Mouse (Mus musculus): Measurements from ENCODE around the gene Zfp710. TPM values are rescaled to one million over a fixed set of nuclear protein-coding genes. Genes with fewer than 3 reads are reported as not detected.

The Zfp710 gene
- polyA plus RNA-seq, 1 experiment from 2014 or later: 33.7 TPM

GRCm38 (mm10) chr7:80091866-80092210, 67.2 kb downstream of the Zfp710 start:
- Histone ChIP-seq H3K4me3 (ENCODE audit: inconsistent target) (no peak overlapping the region), H3K79me2 (ENCODE audit: inconsistent target) (peaks cover 13% of the 10 kb centered on the region; the same call in 1 of the 2 replicates), H3K27ac (no peak overlapping the region), H3K36me3 (ENCODE audit: inconsistent target) (peaks cover 83% of the 10 kb centered on the region)
- WGBS (ENCODE audit: missing documents): 65% methylated on average over 4 of the region's 4 CpGs

DNA sequence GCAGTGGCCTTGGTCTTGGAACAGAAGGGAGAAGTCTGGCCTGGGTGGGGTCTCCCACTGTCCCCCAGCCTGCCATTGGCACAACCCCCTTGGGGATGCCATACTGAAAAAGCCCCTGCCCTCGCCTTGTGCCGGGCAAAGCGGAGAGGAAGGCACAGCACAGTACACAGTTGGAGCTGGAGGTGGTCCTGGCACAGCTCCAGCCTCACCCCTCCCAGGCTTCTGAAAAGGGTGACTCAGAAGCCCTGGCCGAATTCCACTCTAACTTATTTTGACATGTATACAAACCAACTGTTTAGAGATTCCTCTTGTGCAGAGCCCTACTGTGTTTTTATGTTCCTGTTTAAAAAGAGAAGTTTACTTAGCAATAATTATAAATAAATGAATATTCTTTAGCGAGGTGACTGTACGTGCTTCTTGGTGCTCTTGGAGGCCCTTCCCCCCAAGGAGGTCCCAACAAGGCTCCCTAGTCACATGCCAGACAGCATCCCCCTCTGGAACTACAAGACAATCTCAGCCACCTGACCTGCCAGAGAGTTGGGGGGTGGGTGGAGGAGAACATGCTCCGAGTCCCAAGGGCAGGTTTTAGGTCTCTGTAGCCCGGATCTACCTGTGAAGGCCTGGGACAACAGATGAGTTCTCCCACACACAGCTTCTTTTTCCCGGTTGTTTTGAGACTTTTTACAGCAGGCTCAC, 67.9 kb downstream of the Zfp710 start:
- H3K27ac ChIP-seq: no peak overlapping the region

DNA sequence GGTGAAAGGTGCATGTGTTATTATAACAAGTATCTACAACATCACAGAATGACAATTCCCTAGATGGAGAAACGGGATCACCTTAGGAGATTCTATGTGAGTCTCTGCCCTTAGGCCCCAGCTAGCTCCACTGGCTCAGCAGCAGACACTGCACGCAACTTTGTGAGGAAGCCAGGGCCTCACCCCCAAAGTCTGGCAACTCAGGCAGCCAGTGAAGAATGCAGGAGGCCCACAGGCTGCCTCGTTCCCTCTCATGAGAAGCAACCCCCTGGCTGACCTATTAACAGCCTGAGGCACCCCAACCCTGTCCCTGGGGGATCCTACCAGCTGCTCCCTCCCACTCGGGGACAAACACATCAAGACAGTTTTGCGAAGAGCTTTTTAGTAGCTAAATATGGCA, 69.9 kb downstream of the Zfp710 start:
- Histone ChIP-seq H3K4me3 (ENCODE audit: inconsistent target) (no peak overlapping the region), H3K36me3 (ENCODE audit: inconsistent target) (peaks cover 78% of the 10 kb centered on the region), H3K27ac (no peak overlapping the region), H3K79me2 (ENCODE audit: inconsistent target) (no peaks in the 10 kb centered on the region; the same call in 1 of the 2 replicates)
- 96% methylated on average over 5 of the region's 5 CpGs for WGBS (ENCODE audit: missing documents)

More for the DNA sequence above, 67.9 kb downstream of the Zfp710 start:
- H3K79me2 ChIP-seq (ENCODE audit: inconsistent target): peaks cover 7% of the 10 kb centered on the region; the same call in 1 of the 2 replicates
- H3K36me3 ChIP-seq (ENCODE audit: inconsistent target): peaks cover 79% of the 10 kb centered on the region
- 67% methylated on average over 9 of the region's 9 CpGs for WGBS (ENCODE audit: missing documents)
- no peak overlapping the region for H3K4me3 ChIP-seq (ENCODE audit: inconsistent target)

- H3K79me2 ChIP-seq (ENCODE audit: inconsistent target): no peaks in the 10 kb centered on the region
- WGBS (ENCODE audit: missing documents): 93% methylated on average over 20 of the region's 20 CpGs
- H3K36me3 ChIP-seq (ENCODE audit: inconsistent target): peaks cover 66% of the 10 kb centered on the region
- no peak overlapping the region for H3K27ac ChIP-seq
- no peak overlapping the region for H3K4me3 ChIP-seq (ENCODE audit: inconsistent target)
Observed at GRCm38 (mm10) chr7:80095598-80096309, 71.1 kb downstream of the Zfp710 start.

GRCm38 (mm10) chr7:80098389-80098976, 73.9 kb downstream of the Zfp710 start:
- Histone ChIP-seq H3K4me3 (ENCODE audit: inconsistent target) (no peak overlapping the region), H3K27ac (no peak overlapping the region), H3K36me3 (ENCODE audit: inconsistent target) (peaks cover 45% of the 10 kb centered on the region), H3K79me2 (ENCODE audit: inconsistent target) (peaks cover 16% of the 10 kb centered on the region; the same call in 1 of the 2 replicates)
- 91% methylated on average over 13 of the region's 13 CpGs for WGBS (ENCODE audit: missing documents)

DNA sequence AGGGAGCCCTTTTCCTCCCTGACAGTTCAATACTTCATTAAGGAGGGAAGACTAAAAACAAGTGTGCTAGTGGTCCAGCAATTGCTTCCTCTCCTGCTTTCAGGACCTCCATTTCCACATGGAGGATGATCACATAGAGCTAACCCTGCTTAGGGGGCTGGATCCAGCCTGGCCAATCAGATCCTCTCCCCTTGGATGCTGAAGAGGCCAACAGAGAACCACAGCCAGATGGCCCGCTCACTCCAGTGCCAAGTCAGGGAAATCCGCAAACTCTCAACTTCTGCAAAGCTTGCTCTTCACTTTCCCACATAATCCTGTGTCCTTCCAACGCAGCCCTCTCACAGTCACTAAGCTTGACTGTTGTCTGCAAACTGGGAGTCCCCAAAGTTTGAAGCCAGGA, 78.7 kb downstream of the Zfp710 start:
- peaks cover 8% of the 10 kb centered on the region for H3K36me3 ChIP-seq (ENCODE audit: inconsistent target)

DNA sequence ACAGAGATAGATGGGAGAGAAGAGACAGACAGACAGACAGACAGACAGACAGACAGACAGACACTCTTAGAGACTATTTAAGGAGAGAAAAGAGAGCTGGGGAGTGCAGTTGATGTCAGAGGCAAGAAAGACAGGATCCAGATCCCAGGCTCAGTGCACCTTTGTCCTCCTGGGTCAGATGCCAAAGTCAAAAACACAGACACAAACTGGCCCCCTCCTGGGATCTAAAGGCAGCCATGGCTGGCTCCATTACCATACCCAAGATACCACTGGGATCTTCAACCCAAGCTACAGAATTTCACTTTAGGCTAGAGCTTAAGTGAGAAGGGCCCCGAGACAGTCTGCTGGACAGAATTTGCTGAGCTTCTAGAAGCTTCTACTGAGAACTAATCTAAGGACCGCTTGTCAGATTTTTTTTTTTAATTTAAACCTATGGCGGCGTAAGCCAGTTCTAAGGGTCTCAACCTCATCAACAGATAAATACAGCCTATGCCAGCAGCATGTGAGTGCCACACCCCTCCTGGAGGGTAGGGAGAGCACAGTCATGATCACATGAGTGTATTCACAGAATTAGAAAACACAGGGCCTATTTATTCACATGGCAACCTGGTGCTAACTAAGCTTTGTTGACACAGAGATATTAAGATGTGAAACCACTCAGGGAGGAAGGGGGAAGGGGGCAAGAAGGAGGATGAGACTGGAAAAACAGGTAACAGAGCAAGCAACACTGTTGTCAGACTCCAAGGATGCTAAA, 81.2 kb downstream of the Zfp710 start:
- H3K36me3 ChIP-seq (ENCODE audit: inconsistent target): no peaks in the 10 kb centered on the region
- peaks cover 84% of the 10 kb centered on the region for H3K79me2 ChIP-seq (ENCODE audit: inconsistent target)
- 94% methylated on average over 4 of the region's 4 CpGs for WGBS (ENCODE audit: missing documents)
- H3K4me3 ChIP-seq (ENCODE audit: inconsistent target): no peak overlapping the region
- no peak overlapping the region for H3K27ac ChIP-seq

More for the DNA sequence above, 78.7 kb downstream of the Zfp710 start:
- 81% methylated on average over 3 of the region's 3 CpGs for WGBS (ENCODE audit: missing documents)
- Histone ChIP-seq H3K27ac (no peak overlapping the region), H3K4me3 (ENCODE audit: inconsistent target) (no peak overlapping the region), H3K79me2 (ENCODE audit: inconsistent target) (peaks cover 59% of the 10 kb centered on the region)

DNA sequence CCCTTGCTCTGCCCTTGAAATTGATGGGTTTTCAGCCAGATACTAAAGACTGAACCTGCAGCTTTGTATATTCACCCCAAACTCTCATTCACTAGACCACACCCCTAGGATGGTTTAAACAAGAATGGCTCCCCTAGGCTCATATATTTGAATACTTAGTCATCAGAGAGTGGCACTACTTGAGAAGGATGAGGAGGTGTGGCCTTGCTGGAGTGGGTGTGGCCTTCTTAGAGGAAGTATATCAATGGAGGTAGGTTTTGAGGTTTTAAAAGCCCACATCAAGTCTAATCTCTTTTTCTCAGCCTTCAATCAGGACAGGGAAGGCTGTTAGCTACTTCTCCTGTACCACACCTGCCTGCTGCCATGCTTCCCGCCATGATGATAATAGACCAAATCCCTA, 81.8 kb downstream of the Zfp710 start:
- WGBS (ENCODE audit: missing documents): 100% methylated on average over 1 of the region's 1 CpGs
- peaks cover 90% of the 10 kb centered on the region for H3K79me2 ChIP-seq (ENCODE audit: inconsistent target)
- no peak overlapping the region for H3K27ac ChIP-seq
- no peak overlapping the region for H3K4me3 ChIP-seq (ENCODE audit: inconsistent target)
- H3K36me3 ChIP-seq (ENCODE audit: inconsistent target): no peaks in the 10 kb centered on the region

- 87% methylated on average over 9 of the region's 9 CpGs for WGBS (ENCODE audit: missing documents)
- Histone ChIP-seq H3K27ac (no peak overlapping the region), H3K36me3 (ENCODE audit: inconsistent target) (no peaks in the 10 kb centered on the region), H3K79me2 (ENCODE audit: inconsistent target) (peaks cover 80% of the 10 kb centered on the region), H3K4me3 (ENCODE audit: inconsistent target) (no peak overlapping the region)
Observed at GRCm38 (mm10) chr7:80111066-80112045, 86.7 kb downstream of the Zfp710 start.

DNA sequence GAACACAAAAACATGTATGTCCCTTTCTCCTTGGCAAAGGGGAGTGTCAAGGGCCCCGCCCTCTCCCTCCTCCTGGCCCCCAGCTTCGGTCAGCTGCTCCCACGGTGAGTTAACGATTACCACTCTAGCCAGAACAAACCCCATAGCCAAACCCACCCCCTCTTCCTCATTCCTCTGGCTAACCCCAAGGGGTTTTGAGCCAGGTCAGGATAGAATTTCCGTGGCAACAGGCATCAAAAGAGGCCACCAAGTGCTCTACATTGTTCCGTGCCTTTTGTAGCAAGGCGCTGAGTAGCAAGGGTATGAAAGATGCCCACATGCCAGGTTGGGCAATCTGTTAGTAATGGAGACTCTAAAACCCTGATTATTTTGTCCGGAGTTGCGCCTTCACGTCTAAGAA, 89.4 kb downstream of the Zfp710 start:
- H3K27ac ChIP-seq: peak overlapping the region; percentile 73

GRCm38 (mm10) chr7:80114451-80115223, 90.0 kb downstream of the Zfp710 start:
- H3K27ac ChIP-seq: peak overlapping the region; percentile 73
- H3K36me3 ChIP-seq (ENCODE audit: inconsistent target): no peaks in the 10 kb centered on the region
- peaks cover 47% of the 10 kb centered on the region for H3K79me2 ChIP-seq (ENCODE audit: inconsistent target)
- peak overlapping the region; percentile 45 for H3K4me3 ChIP-seq (ENCODE audit: inconsistent target)
- under 1% methylated on average over 47 of the region's 52 CpGs for WGBS (ENCODE audit: missing documents)

More for the DNA sequence above, 89.4 kb downstream of the Zfp710 start:
- WGBS (ENCODE audit: missing documents): 13% methylated on average over 10 of the region's 10 CpGs
- peaks cover 54% of the 10 kb centered on the region for H3K79me2 ChIP-seq (ENCODE audit: inconsistent target)
- H3K4me3 ChIP-seq (ENCODE audit: inconsistent target): peak overlapping the region; percentile 45
- H3K36me3 ChIP-seq (ENCODE audit: inconsistent target): no peaks in the 10 kb centered on the region

DNA sequence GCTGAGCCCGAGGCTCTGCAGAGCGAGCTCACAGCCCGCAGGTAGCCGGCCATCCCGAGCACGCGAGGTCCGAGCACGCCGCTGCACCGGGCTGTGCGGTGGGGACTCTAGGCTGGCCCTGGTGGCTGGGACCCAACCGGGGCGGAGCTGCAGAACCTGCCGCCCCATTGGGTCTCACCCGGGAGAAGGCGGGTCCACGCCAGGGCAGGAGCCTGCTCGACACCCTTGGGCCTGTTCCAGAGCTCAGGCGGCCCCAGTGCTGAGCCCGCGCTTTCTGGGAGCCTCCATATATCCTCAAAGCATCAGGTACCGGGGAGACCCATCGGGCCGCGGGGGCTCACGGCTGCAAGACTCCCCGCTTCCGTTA, 90.6 kb downstream of the Zfp710 start, which contains the start of gene Idh2:
Gene Idh2 (minus strand): TSS at position 169 of the 367 bp plus-strand sequence.
- peak within 1 kb of the TSS; percentile 73 for H3K27ac ChIP-seq

GRCm38 (mm10) chr7:80116158-80116557, 91.5 kb downstream of the Zfp710 start:
- whole genome bisulfite sequencing (ENCODE audit: missing documents): 97% methylated on average over 2 of the region's 2 CpGs
- Histone ChIP-seq H3K4me3 (ENCODE audit: inconsistent target) (no peak overlapping the region), H3K27ac (no peak overlapping the region), H3K36me3 (ENCODE audit: inconsistent target) (no peaks in the 10 kb centered on the region), H3K79me2 (ENCODE audit: inconsistent target) (peaks cover 32% of the 10 kb centered on the region)

More for the DNA sequence above, 90.6 kb downstream of the Zfp710 start, which contains the start of gene Idh2:
- Histone ChIP-seq H3K4me3 (ENCODE audit: inconsistent target) (peak within 1 kb of the TSS; percentile 45), H3K36me3 (ENCODE audit: inconsistent target) (no peaks in the 10 kb centered on the region), H3K79me2 (ENCODE audit: inconsistent target) (peaks cover 41% of the 10 kb centered on the region)
- under 1% methylated on average over 29 of the region's 29 CpGs for WGBS (ENCODE audit: missing documents)

All from macrophage (primary cell).